Mouse (Mus musculus): ENCODE results near the gene Lpin1. TPM values are rescaled to one million over a fixed set of nuclear protein-coding genes. Genes with fewer than 3 reads are reported as not detected.

Gene Lpin1
- total RNA-seq, 2 experiments from 2014 or later: 10.9 to 20.9 TPM

GRCm38 (mm10) chr12:16533331-16533828 is 77.4 kb downstream of the Lpin1 start:
- ATAC-seq (replicated peaks; ENCODE audit: low FRiP score, poor library complexity, severe bottlenecking): no peak

DNA sequence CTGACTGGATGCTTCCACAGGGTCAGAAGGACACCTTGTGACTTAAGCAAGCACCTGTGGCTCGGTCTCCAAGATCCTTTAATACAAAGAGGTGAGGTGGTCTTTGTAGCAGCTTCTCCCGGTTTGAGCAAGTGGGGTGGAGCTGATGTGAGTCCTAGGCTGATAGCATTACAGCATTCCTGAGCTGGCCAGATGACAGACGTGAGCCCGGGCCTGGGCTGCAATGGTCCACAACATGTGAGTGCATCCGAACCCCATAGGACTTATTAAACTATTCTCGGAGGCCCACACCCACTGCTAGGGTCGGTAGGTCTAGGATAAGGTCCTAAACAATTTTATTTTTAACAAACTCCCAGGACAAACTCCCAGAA is 77.9 kb downstream of the Lpin1 start:
- no peak for ATAC-seq (replicated peaks; ENCODE audit: low FRiP score, poor library complexity, severe bottlenecking)

DNA sequence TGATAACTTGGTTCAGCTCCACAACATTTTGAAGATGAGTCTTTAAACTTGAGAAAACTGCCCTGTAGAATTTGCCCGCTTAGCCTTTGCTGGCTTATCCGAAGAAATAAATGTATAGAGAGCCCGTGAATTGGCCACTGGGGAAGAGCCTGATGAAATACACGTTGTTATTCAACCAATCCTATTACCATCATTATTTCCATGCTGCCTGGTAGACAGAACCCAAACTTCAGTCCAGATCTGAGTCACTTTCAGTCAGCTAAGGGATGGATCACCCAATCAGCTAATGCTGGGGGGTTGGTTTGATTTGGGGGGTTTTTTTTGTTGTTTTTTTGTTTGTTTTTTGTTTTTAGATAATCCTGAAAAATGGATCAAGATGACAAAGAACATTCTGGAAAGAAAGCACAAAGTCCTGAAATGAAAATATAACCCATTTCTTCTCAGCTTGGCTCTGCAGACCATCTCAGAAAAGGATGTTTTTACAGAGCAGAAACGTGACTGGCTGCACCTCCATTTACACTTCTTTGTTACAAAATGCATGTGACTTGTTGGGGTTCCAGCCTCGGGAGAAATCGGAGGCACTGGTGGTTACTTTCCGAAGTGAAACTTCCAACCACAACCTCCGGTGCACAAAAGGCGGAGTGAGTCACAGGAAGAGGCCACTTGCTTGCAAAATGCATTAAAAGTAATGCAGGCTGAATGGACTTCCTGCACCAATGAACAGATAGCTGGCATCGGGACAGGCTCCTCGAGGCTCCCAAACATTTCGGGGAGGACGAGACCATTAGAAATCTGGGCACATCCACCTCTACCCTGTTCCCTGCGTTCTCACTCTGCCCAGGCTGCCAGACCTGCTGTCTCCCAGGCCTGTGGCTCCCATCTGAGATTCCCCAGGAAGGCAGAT is 78.6 kb downstream of the Lpin1 start:
- no peak for ATAC-seq (replicated peaks; ENCODE audit: low FRiP score, poor library complexity, severe bottlenecking)

GRCm38 (mm10) chr12:16528650-16529049 is 82.1 kb downstream of the Lpin1 start:
- no peak for ATAC-seq (replicated peaks; ENCODE audit: low FRiP score, poor library complexity, severe bottlenecking)

GRCm38 (mm10) chr12:16527941-16528340 is 82.8 kb downstream of the Lpin1 start:
- no peak for ATAC-seq (replicated peaks; ENCODE audit: low FRiP score, poor library complexity, severe bottlenecking)

- ATAC-seq (replicated peaks; ENCODE audit: low FRiP score, poor library complexity, severe bottlenecking): no peak
Measured at GRCm38 (mm10) chr12:16526862-16527261, 83.9 kb downstream of the Lpin1 start.

GRCm38 (mm10) chr12:16526134-16526533 is 84.6 kb downstream of the Lpin1 start:
- no peak for ATAC-seq (replicated peaks; ENCODE audit: low FRiP score, poor library complexity, severe bottlenecking)

GRCm38 (mm10) chr12:16515183-16515582 is 95.6 kb downstream of the Lpin1 start:
- ATAC-seq (replicated peaks; ENCODE audit: low FRiP score, poor library complexity, severe bottlenecking): no peak

GRCm38 (mm10) chr12:16512991-16513390 is 97.8 kb downstream of the Lpin1 start:
- ATAC-seq (replicated peaks; ENCODE audit: low FRiP score, poor library complexity, severe bottlenecking): no peak

- no peak for ATAC-seq (replicated peaks; ENCODE audit: low FRiP score, poor library complexity, severe bottlenecking)
Measured at GRCm38 (mm10) chr12:16509122-16509752, 101.5 kb downstream of the Lpin1 start.

DNA sequence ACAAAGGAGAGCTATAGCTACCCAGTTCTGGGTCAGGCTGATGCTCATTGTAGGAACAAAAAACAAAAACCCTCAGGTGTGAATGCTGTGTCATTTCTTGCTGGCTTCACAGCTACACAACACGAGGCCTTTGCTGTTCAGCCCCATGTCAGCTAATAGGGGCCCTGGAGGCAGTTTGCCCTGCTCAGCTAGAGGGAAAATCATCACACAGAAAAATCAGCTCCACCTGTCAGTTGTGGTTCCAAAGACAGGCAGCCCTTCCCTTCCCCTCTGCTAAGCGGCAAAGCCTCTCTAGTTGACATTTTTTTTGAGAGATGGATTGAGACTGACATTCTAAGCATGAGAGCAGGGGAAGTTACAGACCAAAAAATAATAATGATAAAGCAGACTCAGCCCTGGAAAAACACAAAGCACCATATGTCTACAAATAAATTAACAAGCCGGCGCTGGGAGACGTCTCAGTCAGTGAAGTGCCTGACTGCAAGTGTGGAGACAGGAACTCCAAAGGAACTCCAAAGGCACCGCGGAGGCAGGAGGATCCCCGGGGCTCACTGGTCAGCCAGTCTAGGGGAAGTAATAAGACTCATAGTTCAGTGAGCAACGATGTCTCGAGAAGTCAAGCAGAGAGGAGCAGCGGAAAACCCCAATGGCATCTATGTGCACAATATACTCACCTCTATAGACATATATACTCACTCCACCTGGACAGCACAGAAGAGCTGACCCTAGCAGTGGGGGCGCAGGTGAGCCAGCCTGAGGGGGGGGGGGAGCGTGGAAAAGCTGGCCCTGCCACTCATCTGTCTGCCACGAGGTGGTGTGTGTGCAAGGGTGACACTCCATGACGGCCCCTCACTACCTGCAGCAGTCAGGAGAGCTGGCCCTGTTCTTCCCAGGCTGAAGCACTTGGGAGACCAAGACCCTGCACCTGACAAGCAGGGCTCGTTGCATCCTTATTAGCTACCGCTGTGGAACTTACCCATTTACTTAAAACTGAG is 103.7 kb downstream of the Lpin1 start:
- no peak for ATAC-seq (replicated peaks; ENCODE audit: low FRiP score, poor library complexity, severe bottlenecking)

DNA sequence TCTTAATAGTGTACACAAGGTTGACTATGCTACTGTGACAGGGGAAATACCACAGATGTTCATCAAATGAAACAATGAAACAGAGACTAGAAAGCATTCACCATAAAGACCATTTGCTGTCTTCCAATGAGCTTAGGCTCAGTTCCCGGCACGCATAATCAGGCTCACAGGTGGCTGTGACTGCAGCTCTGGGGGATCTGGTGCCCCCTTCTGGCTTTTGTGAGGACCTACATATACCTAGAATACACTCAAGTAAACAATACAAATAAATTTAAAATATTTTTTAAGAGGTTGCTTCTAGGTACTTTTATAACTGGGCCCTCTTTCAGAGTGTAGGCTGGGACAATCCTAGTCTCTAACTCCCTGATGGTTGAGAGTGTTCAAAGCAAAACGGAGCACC is 106.5 kb downstream of the Lpin1 start:
- ATAC-seq (replicated peaks; ENCODE audit: low FRiP score, poor library complexity, severe bottlenecking): no peak

- no peak for ATAC-seq (replicated peaks; ENCODE audit: low FRiP score, poor library complexity, severe bottlenecking)
Measured at GRCm38 (mm10) chr12:16497960-16498359, 112.8 kb downstream of the Lpin1 start.

DNA sequence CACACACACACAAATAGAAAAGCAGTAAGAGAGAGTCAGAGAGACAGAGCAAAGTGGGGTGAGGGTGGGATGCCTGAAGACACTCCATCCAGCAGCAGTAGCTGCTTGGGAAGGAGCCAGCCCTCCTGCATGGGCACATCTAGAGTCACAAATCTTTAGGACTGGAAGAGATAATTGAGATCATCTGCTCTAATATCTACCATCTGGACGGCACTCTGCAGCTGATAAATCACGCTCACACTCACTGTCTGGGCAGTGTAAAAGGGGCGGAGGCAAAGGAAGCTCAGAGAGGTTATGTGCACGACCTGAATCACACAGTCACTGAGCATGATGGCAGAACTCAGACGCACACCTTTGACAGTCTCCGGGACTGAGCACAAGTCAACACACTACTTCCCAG is 118.1 kb downstream of the Lpin1 start:
- no peak for ATAC-seq (replicated peaks; ENCODE audit: low FRiP score, poor library complexity, severe bottlenecking)

- ATAC-seq (replicated peaks; ENCODE audit: low FRiP score, poor library complexity, severe bottlenecking): no peak
Measured at GRCm38 (mm10) chr12:16488899-16489298, 121.9 kb downstream of the Lpin1 start.

DNA sequence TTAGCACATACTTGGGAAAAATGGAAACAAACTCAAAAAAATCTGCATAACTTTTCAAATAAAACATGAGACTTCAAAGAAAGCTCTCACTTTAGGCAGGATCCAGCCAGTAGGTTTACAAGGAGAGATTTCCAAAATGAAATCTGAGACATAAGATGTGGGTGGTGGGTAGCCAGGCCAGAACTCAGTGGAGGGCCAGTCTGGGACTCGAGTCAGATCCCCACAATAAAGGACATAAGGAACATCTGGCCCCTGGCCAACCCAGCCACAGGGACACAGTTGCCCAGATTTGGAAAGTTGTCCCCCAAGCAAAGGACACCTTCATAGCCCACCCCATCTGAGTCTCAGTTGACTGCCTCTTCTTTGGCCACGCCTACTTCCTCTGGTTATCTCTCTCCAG is 123.3 kb downstream of the Lpin1 start:
- ATAC-seq (replicated peaks; ENCODE audit: low FRiP score, poor library complexity, severe bottlenecking): no peak
